Comparison of ENCODE assay signal across 7 mouse cellular contexts in genomic region chr17:80846996-80847810, GRCm38 (mm10).
DNase-seq lines count a peak whose midpoint lies in the region; ATAC-seq lines count a peak whose summit lies in the region.

No protein-coding gene starts in this region.

- H3K27ac ChIP-seq in forebrain, embryonic 10.5 days: peak overlapping the region; percentile 51; the same call in 1 of the 2 replicates
- H3K27ac ChIP-seq in hindbrain, embryonic 15.5 days (replicated peaks): 0 out of 2 replicates have a peak overlapping the region, but pooled peaks have one; percentile 32
- no peak overlapping the region for H3K27ac ChIP-seq in neural tube, embryonic 14.5 days (ENCODE audit: low read depth, low read length)
- H3K27ac ChIP-seq in liver, embryonic 12.5 days: no peak overlapping the region

- DNase-seq in ES-CJ7 (ENCODE audit: low read depth, low spot score) (peak; percentile 40), MN1 (ENCODE audit: low spot score) (peak; percentile 94)
- DNase-seq in forebrain, embryonic 10.5 days (ENCODE audit: extremely low spot score, low spot score): peak; percentile 45
- no peak for DNase-seq in adrenal gland, adult 2 months

- peak overlapping the region; percentile 16; the same call in 1 of the 2 replicates for H3K4me3 ChIP-seq in forebrain, embryonic 10.5 days
- H3K4me3 ChIP-seq in hindbrain, embryonic 15.5 days: peak overlapping the region; percentile 15; the same call in 1 of the 2 replicates
- no peak overlapping the region for H3K4me3 ChIP-seq in neural tube, embryonic 14.5 days (ENCODE audit: low read depth, low read length)
- no peak overlapping the region for H3K4me3 ChIP-seq in liver, embryonic 12.5 days

- H3K4me2 ChIP-seq in hindbrain, embryonic 15.5 days: peak overlapping the region; percentile 44
- no peak overlapping the region; the same call in 1 of the 2 replicates for H3K4me2 ChIP-seq in neural tube, embryonic 14.5 days (ENCODE audit: low read depth, low read length)
- no peak overlapping the region for H3K4me2 ChIP-seq in liver, embryonic 12.5 days

- peak; percentile 86; the same call in 1 of the 2 replicates for ATAC-seq in hindbrain, embryonic 15.5 days (ENCODE audit: low FRiP score, low read depth)
- peak; percentile 75 for ATAC-seq in neural tube, embryonic 14.5 days (ENCODE audit: low read depth)
- no peak for ATAC-seq in liver, embryonic 12.5 days

- no peak overlapping the region for H3K9ac ChIP-seq in hindbrain, embryonic 15.5 days
- H3K9ac ChIP-seq in neural tube, embryonic 14.5 days (replicated peaks; ENCODE audit: low read depth, low read length): no peak overlapping the region
- H3K9ac ChIP-seq in liver, embryonic 12.5 days: no peak overlapping the region

- no peaks in the 10 kb centered on the region for H3K9me3 ChIP-seq in forebrain, embryonic 10.5 days
- no peaks in the 10 kb centered on the region for H3K9me3 ChIP-seq in hindbrain, embryonic 15.5 days
- no peaks in the 10 kb centered on the region for H3K9me3 ChIP-seq in neural tube, embryonic 14.5 days (ENCODE audit: control insufficient read depth, low read length)
- no peaks in the 10 kb centered on the region for H3K9me3 ChIP-seq in liver, embryonic 12.5 days (replicated peaks)

- H3K4me1 ChIP-seq in forebrain, embryonic 10.5 days: peaks cover 14% of the 10 kb centered on the region
- no peaks in the 10 kb centered on the region; the same call in 1 of the 2 replicates for H3K4me1 ChIP-seq in hindbrain, embryonic 15.5 days (replicated peaks)
- no peaks in the 10 kb centered on the region for H3K4me1 ChIP-seq in neural tube, embryonic 14.5 days (ENCODE audit: control insufficient read depth, insufficient read depth, low read length)
- no peaks in the 10 kb centered on the region for H3K4me1 ChIP-seq in liver, embryonic 12.5 days

- WGBS in forebrain, embryonic 10.5 days: 72% methylated on average over 23 of the region's 23 CpGs
- WGBS in hindbrain, embryonic 15.5 days: 57% methylated on average over 23 of the region's 23 CpGs
- WGBS in neural tube, embryonic 14.5 days: 63% methylated on average over 23 of the region's 23 CpGs
- 57% methylated on average over 23 of the region's 23 CpGs for WGBS in liver, embryonic 12.5 days (ENCODE audit: insufficient replicate concordance)

- no peaks in the 10 kb centered on the region for H3K27me3 ChIP-seq in forebrain, embryonic 10.5 days (ENCODE audit: poor library complexity, severe bottlenecking)
- H3K27me3 ChIP-seq in hindbrain, embryonic 15.5 days: no peaks in the 10 kb centered on the region
- no peaks in the 10 kb centered on the region for H3K27me3 ChIP-seq in neural tube, embryonic 14.5 days (ENCODE audit: control insufficient read depth, insufficient read depth, low read length)
- no peaks in the 10 kb centered on the region for H3K27me3 ChIP-seq in liver, embryonic 12.5 days (replicated peaks)

- no peaks in the 10 kb centered on the region for H3K36me3 ChIP-seq in forebrain, embryonic 10.5 days (replicated peaks)
- H3K36me3 ChIP-seq in hindbrain, embryonic 15.5 days: no peaks in the 10 kb centered on the region
- no peaks in the 10 kb centered on the region for H3K36me3 ChIP-seq in neural tube, embryonic 14.5 days (ENCODE audit: control insufficient read depth, insufficient read depth, low read length)
- no peaks in the 10 kb centered on the region for H3K36me3 ChIP-seq in liver, embryonic 12.5 days

Comparison
In these comparisons a context has a peak if more than half of its experiments do, and no peak if none do; other contexts are left out.
1. H3K27ac ChIP-seq: peak in forebrain, embryonic 10.5 days (single experiment) and hindbrain, embryonic 15.5 days (single experiment); none in neural tube, embryonic 14.5 days (single experiment) and liver, embryonic 12.5 days (single experiment).
2. H3K4me3 ChIP-seq: peak in forebrain, embryonic 10.5 days (single experiment) and hindbrain, embryonic 15.5 days (single experiment); none in neural tube, embryonic 14.5 days (single experiment) and liver, embryonic 12.5 days (single experiment).